Mouse (Mus musculus) lung, postnatal 4 days (tissue): ENCODE results near the gene Derl2.
A peak's percentile ranks its signal among the peaks of the same experiment; 100 is the strongest.

Experiments
- DNase-seq, 2 experiments: peaks; one replicate each; pipeline ENCODE4 v3.0.0; 2021

Derl2 gene

DNA sequence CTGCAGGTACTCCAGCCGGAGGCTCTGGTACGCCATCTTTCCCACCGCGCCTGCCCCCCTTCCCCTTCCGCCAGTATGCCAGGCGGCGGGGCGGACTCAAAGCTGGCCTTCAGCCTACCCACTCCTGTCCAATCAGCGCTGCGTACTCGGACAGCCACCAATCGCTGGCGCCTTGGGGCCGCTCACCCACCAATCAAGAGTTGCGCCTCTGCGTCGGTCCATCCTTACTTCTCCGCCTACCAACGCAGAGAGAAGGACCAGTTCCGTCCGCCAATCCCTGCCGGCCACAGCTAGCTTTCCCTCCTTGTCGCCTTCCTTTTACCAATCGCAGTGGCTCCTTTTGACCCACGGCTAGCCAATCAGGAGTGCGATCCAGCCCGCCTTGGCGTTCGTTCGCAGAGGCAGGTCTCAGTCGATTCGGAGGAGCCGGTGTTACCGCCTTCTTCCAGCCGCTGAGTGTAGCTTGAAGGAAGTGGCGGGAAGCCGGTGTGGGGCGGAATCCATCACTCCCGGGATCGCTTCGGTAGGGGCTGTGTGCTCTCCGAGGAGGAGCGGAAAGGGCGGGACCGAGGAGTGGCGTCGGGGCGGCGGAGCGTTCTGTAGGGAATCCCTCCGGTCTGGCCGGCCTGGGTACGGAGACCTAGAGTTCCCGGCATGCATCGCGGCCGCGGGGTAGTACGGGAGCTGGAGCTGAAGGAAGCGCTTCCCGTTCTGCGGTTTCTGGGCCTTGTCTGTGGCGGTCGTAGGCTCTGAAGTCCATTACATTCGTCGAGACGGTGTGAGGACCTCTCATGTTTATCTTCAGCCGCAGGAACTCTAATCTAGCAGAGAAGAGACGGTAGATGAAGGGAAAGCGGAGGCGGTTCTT lies at the start of gene Derl2, which contains the start of gene Mis12:
TSS of gene Derl2 (minus strand) at position 641 of the 868 bp plus-strand sequence.
TSS of gene Mis12 (plus strand) at position 411 of the 868 bp plus-strand sequence.
- peak; percentile 98 to 100 for DNase-seq

- DNase-seq, result peak in 1 of 2 experiments; percentile 11
Observed at GRCm38 (mm10) chr11:71052554-71052953, 32.9 kb upstream of the Derl2 start.

GRCm38 (mm10) chr11:71039526-71040298 lies 20.1 kb upstream of the Derl2 start:
- DNase-seq, result no peak

GRCm38 (mm10) chr11:71033163-71033761 lies 13.6 kb upstream of the Derl2 start, which contains the start of gene 6330403K07Rik:
6330403K07Rik (minus strand) TSS chr11:71033513.
- peak; percentile 59 to 82 for DNase-seq

GRCm38 (mm10) chr11:71032491-71033162 lies 13.0 kb upstream of the Derl2 start:
- DNase-seq, result no peak

DNA sequence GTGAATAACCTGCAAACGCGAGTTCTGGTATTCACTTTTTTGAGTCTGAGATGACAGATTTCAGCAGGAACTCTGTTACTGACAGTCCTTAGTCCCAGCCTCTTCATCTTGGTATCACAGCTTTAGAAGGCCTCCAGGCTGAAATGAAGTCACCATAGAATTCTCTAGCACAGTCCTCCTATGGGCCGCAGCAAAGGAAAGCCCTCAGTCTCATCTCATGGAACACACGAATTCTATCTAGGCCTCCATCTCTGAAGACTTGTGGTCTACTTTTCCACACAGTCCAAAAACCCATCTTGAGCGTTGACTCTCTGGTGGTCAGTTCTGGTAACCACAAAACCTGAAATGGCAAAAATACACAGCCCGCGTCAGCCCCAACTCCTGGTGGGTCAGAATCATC lies 12.4 kb upstream of the Derl2 start:
- DNase-seq, result no peak

DNA sequence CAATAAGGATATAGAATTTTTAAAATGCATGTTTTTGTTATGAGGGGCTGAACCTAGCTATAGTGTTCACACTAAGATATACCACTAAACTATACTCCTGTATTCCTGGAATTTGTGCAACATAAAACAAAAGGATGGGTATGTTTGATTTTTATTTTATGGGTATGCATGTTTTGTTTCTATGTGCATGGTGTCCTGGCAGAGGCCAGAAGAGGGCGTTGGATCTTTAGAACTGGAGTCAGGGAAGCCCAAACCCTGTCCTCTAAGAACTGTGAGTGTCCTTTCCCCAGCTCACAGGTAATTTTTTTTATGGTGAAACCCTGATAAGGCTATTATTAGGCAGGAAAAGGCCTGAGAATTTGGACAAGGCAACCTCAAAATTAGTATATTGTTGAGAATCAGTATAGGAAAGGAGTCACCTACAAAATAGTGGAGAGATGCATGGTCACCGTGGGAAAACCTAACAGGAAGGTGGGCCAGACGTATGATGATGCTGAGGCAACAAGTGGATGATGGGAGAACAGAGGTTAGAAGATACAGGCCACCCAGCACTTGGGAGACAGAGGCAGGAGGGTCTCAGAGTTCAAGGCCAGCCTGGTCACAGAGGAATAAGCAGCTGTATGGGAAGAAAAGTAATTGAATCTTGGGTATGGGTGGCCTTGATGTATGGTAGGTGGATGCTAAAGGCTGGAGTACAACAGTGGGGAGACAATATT lies 9.9 kb upstream of the Derl2 start:
- DNase-seq, result no peak

- DNase-seq, result no peak
Observed at GRCm38 (mm10) chr11:71028280-71028679, 8.6 kb upstream of the Derl2 start.

DNA sequence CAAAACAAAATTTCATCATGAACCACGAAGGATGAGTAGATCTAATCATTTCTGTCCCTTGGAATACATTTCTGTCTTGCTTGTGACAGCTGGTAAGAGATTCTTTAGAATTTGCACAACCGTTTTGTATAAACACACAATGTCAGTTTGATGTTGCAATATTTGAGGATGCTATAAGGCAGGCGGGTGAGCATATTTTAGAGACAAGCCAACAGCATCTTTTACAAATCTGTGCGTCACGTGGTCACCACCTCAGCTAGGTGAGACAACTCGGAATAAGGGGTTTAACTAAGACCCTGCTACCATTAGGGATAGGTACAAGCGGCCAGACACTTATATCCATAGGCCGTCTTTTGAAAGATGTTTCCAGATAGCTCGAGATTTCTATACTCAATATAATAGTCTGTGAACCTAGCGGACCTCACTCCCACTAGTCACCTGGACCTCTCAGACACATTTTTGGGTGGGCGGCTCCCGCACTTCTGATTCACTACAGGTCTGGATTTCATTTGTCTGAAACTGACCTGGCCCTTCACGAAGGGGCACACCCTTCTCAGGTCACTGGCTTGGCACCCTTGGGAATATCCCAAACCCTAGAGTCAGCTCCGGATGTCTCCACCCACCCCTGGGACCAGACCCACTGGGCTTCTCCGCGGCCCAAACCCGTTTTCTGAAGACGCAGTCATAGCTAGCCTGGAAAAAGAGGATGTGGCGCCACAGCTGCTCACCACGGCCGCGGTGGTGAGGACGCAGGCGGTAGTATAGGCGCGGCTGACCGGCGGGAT lies 1.0 kb downstream of the Derl2 start:
- no peak for DNase-seq

DNA sequence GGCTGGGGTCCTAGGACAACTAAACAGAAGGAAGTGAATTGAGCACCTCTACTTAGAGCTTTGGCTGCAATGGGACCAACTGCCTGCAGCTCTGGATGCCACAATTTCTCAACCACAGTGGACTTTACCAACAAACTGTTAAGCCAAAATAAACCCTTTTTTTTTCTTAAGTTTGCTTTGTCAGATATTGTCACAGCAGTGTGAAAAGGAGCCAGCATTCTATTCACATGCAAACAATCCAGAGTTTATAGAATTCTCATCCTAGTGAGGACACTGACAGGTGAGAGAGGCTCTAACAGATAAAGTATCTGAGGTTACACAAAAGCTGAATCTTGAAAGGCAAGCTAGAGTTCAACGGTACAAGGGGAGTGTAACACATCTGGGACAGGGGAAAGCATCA lies 2.6 kb downstream of the Derl2 start:
- DNase-seq, result no peak

GRCm38 (mm10) chr11:71012743-71013142 lies 6.9 kb downstream of the Derl2 start:
- DNase-seq, result peak in 1 of 2 experiments; percentile 46

DNA sequence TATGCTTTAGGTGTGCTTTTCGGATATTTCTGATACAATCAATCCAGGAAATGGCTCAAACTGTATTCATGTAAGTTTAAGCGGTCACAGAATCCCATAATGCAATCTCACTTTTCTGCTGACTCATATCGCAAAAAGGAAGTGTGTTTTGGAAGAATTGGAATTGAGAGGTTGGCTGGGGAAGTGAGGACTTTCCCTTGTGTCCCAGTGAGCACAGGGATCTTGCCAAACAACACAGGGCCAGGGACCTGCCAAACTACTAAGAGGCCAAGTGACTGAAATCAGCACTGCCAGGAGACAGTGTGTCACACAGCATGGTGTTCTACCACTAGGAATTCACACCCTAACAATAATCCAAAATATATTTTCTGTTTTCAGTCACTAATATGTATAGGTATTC lies 11.3 kb downstream of the Derl2 start:
- DNase-seq, result no peak

GRCm38 (mm10) chr11:71007831-71008230 lies 11.8 kb downstream of the Derl2 start:
- DNase-seq, result peak in 1 of 2 experiments; percentile 13

DNA sequence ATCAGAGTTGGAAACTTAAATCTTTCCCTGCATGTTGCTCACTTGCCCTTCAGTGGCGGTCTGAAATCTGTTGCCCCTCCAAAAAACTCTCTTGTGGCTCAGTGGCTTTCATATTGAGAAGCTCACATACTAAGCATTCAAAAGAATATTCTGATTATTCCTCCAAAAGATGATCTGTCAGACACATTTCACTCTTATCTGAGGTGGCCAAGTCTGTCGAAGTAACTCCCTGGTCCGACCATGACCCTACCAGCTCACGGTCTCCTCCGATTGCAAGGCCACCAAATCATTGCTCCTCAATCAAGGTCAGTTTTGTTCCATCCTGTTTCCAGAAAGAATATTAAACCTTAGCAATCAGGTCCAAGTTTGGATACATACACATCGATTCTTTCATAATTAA lies 12.6 kb downstream of the Derl2 start:
- DNase-seq, result no peak

- DNase-seq, result no peak
Observed at GRCm38 (mm10) chr11:71005046-71005445, 14.6 kb downstream of the Derl2 start.

DNA sequence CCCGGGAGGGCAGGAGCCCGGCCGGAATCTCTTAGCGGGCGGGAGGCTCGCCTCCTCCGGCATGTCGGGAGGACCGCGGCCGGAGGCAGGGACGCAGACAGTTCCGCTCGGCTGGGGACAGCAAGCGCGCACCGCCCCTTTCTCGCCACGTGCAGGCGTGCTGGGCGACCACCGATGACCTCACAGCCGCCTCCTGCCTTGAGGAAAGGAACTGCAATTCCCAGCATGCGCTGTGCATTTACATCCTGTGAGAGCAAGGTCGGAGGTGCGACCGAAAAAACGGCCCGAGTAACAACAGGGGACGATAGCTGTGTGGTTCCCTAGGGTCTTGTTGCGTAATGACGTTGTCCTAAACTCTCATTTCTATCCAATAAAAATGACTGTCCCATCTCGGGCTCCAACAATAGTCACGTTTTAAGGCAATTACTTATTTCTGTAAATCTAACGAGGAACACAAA lies 15.3 kb downstream of the Derl2 start, which contains the start of gene Dhx33:
TSS of gene Dhx33 (minus strand) at position 122 of the 458 bp plus-strand sequence.
- DNase-seq, result peak; percentile 98

DNA sequence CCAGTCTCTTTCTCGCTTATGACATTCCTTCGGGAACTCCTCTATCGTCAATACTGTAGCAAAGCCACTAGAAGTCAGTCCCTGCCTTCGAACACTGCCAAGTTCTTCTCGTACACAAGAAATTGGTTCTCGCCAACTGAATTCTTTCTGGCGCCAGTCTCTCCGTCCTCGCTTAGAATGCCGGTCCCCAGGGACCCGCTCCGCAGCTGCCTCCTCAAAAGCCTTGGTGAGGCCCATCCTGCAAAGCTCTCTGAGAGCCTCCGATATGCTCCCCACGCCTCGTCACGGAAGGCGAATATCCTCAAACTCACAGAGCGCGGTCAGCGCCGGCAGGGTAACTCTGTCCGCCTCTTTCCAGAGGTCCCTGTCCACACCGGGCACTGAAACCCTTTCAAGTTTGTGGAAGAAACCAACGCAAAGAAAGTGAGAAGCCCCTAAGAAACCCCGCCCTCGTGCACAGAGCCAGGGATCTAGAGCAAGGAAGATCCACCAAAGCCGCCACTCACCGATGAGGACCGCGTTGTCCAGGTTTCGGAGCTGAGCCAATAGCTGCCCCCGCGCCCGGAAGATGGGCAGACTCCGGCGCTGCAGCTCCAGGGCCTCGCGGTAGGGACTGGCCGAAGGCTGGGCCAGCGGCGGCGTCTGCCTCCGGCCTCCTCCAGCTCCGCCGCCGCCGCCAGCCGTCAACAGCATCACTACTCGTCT lies 15.9 kb downstream of the Derl2 start:
- no peak for DNase-seq

- DNase-seq, result no peak
Observed at GRCm38 (mm10) chr11:71001167-71001566, 18.5 kb downstream of the Derl2 start.

DNA sequence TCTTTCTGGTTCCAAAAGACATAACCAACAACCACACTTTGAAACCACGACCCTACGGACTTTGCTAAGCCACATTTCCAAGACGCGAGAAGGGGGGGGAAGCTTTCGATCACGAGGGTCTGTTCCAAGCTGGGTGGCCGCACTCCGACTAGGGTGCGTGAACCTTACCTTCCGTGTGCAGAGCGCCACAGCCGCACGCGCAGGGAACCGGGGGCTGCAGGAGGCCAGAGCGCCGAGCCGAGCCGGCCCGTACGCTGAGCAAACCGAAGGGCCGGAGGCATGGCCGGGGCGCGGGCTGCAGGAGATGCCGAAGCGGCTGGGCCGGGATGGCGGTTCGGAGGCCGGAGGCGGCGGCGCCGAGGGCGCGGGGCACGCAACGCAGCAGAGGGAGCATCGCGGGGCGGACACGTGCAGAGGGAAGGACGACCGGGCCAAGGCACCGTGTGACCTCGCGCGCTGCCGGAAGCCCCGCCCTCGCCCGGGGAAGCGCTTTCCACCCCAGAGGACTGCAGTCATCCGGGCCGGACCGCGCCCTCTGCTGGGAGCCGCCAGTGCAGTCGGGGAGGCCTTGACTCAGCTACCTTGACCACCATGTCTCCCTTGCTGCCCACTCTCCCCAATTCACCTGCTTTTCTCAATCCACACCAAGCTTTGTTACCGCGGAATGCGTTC lies 36.9 kb downstream of the Derl2 start, which contains the start of gene C1qbp:
TSS of gene C1qbp (minus strand) at position 470 of the 672 bp plus-strand sequence.
- DNase-seq, result peak; percentile 95 to 97

- no peak for DNase-seq
Observed at GRCm38 (mm10) chr11:70982030-70982429, 37.6 kb downstream of the Derl2 start.
